Mouse (Mus musculus) CH12.LX (cell line): ENCODE measurements around the gene Ppfia2.

Experiments
- CHD1 ChIP-seq: IDR thresholded peaks from 2 replicates; pipeline ENCODE4 v1.6.1; 2012; ENCODE audit warnings: low read depth, low read length, improper control_type of control experiment, inconsistent platforms
- CTCF ChIP-seq, 2 experiments: IDR thresholded peaks in 1 of 2; conservative IDR thresholded peaks in 1 of 2; 2 replicates each; pipeline ENCODE4 v1.5.1; 2011 to 2012; ENCODE audit warnings: low read depth in 2 of 2, low read length in 2 of 2, improper control_type of control experiment in 1 of 2, inconsistent platforms in 1 of 2, mild to moderate bottlenecking in 1 of 2, moderate library complexity in 1 of 2
- HCFC1 ChIP-seq: IDR thresholded peaks from 2 replicates; pipeline ENCODE4 v1.6.1; 2012; ENCODE audit warnings: low read depth, mild to moderate bottlenecking, inconsistent platforms, low read length, improper control_type of control experiment
- JUND ChIP-seq: conservative IDR thresholded peaks from 2 replicates; pipeline ENCODE4 v1.6.1; 2011; ENCODE audit warnings: low read depth, low read length, improper control_type of control experiment
- MAX ChIP-seq: IDR thresholded peaks from 2 replicates; pipeline ENCODE4 v1.6.1; 2011; ENCODE audit warnings: low read length, improper control_type of control experiment
- MAZ ChIP-seq: IDR thresholded peaks from 2 replicates; pipeline ENCODE4 v1.6.1; 2012; ENCODE audit warnings: low read depth, mild to moderate bottlenecking, inconsistent platforms, low read length, improper control_type of control experiment, moderate library complexity
- MEF2A ChIP-seq: IDR thresholded peaks from 2 replicates; pipeline ENCODE4 v1.6.1; 2014; ENCODE audit warnings: low read depth, mild to moderate bottlenecking, inconsistent platforms, low read length, improper control_type of control experiment, borderline replicate concordance
- MXI1 ChIP-seq: IDR thresholded peaks from 2 replicates; pipeline ENCODE4 v1.6.1; 2011; ENCODE audit warnings: mild to moderate bottlenecking, low read depth, low read length, improper control_type of control experiment
- NRF1 ChIP-seq: IDR thresholded peaks from 2 replicates; pipeline ENCODE4 v1.6.1; 2014; ENCODE audit warnings: low read depth, mild to moderate bottlenecking, inconsistent platforms, low read length, improper control_type of control experiment, moderate library complexity
- POLR2AphosphoS2 ChIP-seq: IDR thresholded peaks from 2 replicates; pipeline ENCODE4 v1.6.1; 2011; ENCODE audit warnings: low read depth, low read length, improper control_type of control experiment
- RAD21 ChIP-seq: IDR thresholded peaks from 2 replicates; pipeline ENCODE4 v1.6.1; 2011; ENCODE audit warnings: low read depth, mild to moderate bottlenecking, low read length, improper control_type of control experiment, moderate library complexity
- TCF12 ChIP-seq: IDR thresholded peaks from 2 replicates; pipeline ENCODE4 v1.6.1; 2014; ENCODE audit warnings: low read depth, mild to moderate bottlenecking, inconsistent platforms, low read length, improper control_type of control experiment
- USF2 ChIP-seq: conservative IDR thresholded peaks from 2 replicates; pipeline ENCODE4 v1.6.1; 2011; ENCODE audit warnings: low read depth, low read length, improper control_type of control experiment
- ZNF384 ChIP-seq: IDR thresholded peaks from 2 replicates; pipeline ENCODE4 v1.6.1; 2012; ENCODE audit warnings: low read depth, low read length, improper control_type of control experiment, inconsistent platforms

- TF ChIP-seq TCF12 (no peak), JUND (no peak), MAZ (no peak), MAX (no peak), NRF1 (no peak), MEF2A (no peak), CTCF (conservative IDR thresholded peaks at IDR 0.05 in 1 of 2, IDR thresholded peaks at IDR 0.05 in 1 of 2; ENCODE audit: low read depth in 2 of 2, low read length in 2 of 2) (no peak), HCFC1 (no peak), CHD1 (no peak), ZNF384 (no peak), MXI1 (no peak), RAD21 (no peak), USF2 (no peak), POLR2AphosphoS2 (no peak)
Observed at GRCm38 (mm10) chr10:106910108-106910507, 440.0 kb downstream of the Ppfia2 start.
